Mouse (Mus musculus) C2C12 (cell line): ENCODE measurements around the gene Limch1.

Source experiments
- CTCF ChIP-seq: IDR thresholded peaks from one replicate; pipeline ENCODE4 v1.5.1; 2011; ENCODE audit not compliant: control insufficient read depth, insufficient read depth, insufficient read length
- USF1 ChIP-seq: IDR thresholded peaks from one replicate; pipeline ENCODE4 v1.6.1; 2011; ENCODE audit warnings: low read depth, mild to moderate bottlenecking, control low read depth, moderate library complexity

DNA sequence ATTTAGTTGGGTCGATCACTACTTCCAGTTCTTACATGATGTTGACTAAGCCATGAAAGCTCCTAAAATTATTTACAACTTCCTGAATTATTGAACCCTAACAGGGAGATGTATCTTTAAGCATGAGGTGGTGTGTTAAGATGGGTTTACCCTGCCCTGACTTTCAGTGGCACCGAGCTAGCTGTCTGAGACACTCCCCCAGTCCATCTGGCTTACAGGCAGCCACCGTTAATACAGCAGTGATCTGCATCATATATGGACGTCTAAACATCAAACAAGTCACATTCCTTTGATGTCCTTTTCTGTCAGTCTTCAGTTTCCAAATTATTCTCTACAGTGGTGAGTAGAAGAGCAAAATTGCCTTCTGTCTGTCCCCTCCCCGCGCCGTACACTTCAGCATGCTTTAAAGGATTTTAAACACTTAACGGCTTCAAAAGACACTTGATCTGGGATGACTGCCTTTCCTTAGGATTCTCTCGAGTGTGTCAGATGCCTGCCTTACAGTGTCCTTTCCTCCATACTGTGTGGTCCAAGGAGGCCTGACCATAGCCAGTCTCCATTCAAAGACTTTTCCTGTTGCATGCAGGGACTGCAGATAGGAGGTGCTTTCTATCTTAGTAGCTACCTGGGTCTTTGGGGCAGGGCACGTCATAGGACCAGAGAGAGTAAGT is 187.6 kb downstream of the Limch1 start:
- TF ChIP-seq CTCF (no peak), USF1 (no peak)
